Mouse (Mus musculus): ENCODE measurements around the gene Efcc1.
A peak's percentile ranks its signal among the peaks of the same experiment; 100 is the strongest.

The Efcc1 gene

DNA sequence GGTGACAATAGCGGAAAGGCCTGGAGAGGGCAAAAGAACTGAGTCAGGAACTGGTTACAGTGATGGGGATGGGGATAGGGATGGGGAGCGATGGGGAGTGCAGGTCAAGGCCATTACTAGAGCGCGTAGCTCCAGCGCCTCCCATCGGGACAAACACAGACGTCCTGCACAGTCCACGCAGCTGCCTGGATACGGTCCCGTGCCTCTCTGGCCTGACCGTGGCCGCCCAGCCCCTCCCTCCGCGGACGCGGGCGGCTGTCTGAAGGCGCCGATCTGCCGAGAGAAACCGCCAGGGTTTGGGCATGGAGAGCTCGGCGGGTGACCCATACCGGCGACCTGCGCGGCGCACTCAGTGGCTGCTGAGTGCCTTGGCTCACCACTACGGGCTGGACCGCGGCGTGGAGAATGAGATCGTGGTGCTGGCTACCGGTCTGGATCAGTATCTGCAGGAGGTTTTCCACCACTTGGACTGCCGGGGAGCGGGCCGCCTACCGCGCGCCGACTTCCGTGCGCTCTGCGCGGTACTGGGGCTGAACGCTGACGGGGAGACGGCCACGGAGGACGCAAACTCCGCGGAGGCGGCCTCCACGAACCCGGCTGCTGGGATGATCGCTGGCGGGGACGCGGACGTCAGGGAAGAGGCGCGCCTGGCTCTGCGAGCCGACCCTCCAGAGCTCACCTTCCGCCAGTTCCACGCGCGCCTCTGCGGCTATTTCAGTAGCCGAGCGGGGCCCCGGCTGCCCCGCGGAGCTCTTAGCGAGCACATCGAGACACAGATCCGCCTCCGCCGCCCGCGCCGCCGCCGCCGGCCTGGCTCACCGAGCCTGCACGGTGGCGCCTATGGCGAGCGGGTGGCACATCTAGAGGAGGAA lies at the start of gene Efcc1:
Efcc1 (plus strand) TSS at position 279 of the 872 bp plus-strand sequence.
- DNase-seq (ENCODE audit: low read depth), result peak; percentile 15

DNA sequence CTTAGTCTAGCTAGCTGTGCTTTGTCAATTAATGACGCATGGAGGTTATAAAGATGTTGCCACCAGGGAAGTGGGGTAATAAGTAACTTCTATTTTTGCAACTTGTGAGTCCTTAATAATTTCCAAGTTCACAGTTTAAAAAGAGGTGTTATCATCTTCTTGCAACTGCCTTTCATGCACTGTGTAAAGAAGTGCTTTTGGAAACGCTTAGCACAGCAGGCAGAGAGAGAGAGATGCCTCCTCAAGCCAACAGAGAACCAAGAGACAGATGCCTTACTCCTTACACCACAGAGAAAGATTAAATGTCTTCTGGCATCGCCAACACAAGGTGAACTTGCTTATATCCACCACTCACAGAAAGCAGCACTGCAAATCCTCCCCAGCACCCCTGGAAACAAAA lies 34.7 kb upstream of the Efcc1 start:
- no peak for DNase-seq (ENCODE audit: low read depth)

DNA sequence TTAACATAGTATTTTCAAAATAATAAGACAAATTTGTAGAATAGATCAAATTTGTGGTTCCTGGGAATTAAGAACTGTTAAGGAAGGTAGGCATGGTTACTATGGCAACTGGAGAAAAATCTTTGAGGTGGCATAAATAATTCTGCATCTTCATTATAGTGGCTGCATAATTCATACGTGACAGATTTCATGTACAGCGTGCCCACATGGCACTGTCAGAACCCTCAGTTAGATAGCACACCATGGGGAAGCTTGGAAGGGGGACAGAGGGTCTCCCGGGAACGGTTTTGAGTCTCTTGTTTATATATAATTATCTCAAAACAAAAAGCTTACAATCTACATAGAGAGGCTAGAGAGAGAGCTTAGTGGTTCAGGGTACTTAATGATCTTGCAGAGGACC lies 34.1 kb upstream of the Efcc1 start:
- no peak for DNase-seq (ENCODE audit: low read depth)

DNA sequence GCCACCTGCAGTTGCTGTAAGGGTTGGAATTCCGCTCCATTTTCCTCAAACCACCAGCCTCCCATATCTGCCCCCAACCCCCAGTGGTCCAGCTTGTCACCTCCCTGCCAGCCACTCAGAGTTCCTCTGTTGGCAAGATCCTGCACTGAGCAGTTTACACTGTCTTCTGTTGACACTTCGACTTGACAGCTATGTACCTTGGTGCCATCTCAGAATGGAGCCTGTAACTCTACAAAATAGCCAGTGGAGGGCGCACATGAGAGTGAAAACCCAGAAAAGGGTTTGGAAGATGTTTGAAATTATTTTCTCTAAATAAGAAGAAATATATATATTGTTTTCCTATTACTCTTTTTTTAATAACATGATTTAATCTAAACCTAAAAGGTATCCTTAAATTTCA lies 24.4 kb upstream of the Efcc1 start:
- DNase-seq (ENCODE audit: low read depth), result peak; percentile 52

DNA sequence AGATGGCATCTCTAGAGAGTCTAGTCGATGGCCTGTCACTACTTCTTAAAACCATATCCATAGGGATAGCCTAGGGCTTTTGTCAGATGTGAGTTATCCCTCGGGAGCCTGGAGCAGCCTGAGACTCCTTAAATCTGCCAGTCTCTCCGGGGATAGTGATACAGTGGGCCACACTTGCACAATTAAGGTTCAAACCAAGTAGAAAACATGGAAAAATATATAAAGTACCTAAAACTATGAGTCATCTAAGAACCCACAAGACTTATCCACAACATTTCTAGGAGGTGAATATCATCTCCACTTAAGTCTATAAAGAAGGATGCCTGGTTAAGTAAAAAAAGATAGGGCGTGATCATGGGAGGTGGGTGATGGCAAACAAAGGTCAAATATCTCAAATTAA lies 18.4 kb upstream of the Efcc1 start:
- DNase-seq (ENCODE audit: low read depth), result no peak

DNA sequence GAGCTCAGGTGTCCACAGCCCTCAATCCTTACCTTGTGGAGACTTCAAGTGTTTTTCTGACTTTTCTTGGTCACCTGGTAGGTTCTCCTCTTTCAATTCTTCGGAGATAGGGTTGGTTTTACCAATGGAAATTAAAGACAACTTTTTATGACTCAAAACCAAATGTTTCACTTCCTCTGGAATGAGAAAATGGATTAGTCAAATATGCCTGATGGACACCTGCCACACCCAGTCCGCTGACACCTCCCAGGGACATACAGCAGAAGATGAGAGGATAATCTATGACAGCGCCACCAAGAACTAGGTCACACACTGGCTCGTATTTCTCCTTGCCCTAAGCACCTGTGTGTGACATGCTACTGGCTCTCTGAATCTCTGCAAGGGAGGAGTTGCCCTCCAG lies 16.6 kb upstream of the Efcc1 start:
- no peak for DNase-seq (ENCODE audit: low read depth)

DNA sequence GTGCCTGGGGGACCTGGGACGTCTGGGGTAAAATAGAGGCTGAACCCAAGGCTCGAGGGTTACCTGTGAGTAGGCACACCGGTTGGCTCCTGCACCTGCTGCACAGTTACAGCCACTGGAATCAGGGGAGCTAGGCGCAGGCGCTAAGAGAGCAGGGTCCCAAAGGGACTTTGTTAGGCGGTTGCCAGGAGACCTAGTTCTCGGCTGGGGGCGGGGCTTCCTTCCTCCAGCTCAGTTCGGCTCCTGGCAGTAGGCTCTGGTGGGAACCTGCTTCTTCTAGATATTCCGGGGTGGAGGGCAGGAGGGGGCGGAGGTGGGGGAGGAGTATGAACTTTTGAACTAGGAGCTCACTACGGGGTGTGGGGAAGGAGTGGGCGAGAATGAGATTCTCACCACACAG lies 8.0 kb upstream of the Efcc1 start:
- DNase-seq (ENCODE audit: low read depth), result peak; percentile 55

DNA sequence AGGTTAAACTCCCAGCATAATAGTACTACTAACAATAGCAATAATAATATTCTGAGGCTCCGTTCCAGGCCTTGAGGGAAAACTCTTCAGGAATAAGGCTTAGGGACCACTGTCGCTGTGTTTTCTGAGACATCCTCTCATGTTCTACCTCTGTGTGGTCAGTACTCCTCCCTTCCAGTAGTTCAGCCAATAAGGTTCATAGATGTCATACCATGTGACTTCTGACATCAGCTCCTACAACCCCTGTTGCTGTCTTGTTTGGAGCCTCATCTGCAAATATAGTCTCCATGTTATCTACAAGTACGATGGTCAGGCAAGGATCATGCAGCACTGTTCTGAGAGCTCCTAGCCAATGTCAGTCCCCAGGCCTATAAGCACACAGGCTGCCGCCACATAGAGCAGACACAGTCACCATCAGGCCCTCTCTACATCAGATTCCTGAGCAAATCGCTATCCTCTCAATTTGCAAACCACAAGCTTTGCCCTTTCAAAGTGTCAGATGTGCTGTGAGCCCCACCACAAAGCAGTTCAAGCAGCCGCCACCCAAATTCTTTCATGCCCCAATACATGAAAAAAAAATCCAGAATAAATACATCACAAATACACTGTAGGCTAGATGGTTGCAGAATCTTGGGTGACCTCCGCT lies 5.3 kb upstream of the Efcc1 start:
- DNase-seq (ENCODE audit: low read depth), result no peak

DNA sequence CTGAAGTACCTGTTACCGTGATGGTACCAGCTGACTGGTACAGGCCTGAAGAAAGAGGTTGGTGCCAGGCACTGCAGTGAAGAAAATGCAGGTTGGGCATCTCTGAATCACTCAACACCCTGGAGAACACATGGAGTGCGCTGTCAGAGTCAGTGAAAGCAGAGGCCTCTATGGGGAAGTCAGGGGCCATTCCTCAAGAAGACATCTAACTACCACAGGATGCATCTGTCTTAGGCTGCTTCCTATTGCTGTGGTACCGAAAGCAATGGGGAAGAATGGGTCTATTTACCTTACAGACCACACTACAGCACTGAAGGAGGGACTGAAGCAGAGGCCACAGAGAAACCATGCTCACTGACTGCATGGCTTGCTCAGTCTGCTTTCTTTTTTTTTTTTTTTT lies 2.6 kb upstream of the Efcc1 start:
- DNase-seq (ENCODE audit: low read depth), result no peak

DNA sequence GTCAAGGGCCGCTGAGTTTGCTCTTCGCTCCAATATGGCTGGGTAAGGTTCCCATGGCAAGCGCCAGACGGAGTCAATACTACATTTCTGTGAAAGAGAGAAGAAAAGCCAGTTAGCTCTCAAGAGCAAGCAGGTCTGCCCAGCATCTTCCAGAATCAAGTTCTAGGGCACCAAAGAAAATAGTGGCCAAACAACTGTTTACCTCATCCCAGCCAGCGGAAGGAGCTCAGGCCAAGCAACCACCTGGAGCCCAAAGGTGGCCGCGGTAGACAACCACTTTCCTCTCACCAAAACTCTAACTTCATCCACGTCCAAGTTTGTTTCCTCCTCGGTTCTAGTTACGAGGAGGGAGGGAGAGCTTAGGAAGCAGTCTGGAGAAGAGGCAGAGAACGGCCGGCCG lies 528 bp upstream of the Efcc1 start:
- no peak for DNase-seq (ENCODE audit: low read depth)

DNA sequence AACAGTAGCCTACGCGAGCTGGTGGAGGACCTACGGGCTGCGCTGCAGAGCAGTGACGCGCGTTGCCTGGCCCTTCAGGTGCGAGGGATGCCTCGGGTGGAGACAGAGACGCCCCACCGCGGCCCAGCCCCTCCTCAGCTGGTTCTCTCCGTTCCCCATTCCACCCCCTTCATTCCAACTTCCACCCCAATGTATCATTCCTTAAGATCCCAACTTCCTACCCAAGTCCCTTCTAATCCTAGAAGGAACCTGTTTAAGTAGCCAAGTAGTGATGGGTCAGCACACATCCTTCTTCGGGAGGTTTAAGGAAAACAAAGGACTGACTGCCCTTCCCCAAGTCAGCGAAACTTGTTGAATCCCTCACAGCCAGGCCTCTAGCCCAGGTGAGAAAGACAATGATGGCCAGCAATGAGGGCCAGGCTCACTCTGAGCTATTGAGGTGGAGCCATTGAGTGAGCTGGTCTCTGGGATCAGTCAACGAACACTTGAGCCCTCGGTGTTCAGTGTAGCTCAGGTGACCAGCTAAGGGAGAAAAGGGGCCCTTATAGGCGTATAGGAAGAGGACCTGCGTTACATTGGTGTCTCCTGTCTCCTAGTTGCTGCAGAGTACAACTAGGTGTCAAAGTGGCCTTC lies 910 bp downstream of the Efcc1 start:
- no peak for DNase-seq (ENCODE audit: low read depth)

DNA sequence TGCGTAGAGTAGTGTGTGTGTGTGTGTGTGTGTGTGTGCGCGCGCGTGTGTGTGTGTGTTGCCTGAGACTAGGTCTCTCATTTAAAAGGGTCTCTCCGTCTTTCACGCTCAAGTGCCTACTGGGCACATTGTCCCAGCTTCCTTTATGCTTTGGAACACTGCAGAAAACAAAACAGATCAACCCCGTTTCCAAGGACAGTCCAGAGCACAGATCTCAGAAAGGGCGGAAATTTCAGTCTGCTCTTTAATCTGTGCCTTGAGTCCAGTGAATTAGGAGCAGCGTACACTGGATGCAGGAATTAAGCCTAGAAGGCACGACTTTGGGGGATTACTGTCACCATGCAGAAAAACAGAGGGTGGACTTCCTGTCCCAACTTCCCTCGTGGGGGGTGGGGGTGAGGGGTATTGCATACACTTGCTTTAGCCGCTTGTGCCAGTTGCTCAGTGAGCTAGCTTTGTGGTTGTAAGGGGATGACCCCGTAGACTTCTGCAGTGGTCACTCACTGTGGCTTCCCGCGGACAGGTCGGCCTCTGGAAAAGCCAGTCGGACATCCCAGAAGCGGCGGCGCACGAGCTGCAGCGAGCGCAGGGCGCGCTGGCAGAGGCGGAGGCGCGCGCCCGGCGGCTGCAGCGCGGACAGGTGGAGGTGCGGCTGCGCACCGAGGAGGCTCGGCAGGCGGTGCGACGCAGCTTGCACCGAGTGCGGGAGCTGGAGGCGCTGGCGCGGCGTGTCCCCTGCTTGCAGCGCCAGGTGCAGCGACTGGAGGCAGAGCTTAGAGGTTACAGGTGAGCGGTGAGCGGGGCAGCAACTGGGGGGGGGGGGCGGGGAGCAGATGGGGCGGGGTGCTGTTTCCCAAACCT lies 1.7 kb downstream of the Efcc1 start:
- DNase-seq (ENCODE audit: low read depth), result no peak

DNA sequence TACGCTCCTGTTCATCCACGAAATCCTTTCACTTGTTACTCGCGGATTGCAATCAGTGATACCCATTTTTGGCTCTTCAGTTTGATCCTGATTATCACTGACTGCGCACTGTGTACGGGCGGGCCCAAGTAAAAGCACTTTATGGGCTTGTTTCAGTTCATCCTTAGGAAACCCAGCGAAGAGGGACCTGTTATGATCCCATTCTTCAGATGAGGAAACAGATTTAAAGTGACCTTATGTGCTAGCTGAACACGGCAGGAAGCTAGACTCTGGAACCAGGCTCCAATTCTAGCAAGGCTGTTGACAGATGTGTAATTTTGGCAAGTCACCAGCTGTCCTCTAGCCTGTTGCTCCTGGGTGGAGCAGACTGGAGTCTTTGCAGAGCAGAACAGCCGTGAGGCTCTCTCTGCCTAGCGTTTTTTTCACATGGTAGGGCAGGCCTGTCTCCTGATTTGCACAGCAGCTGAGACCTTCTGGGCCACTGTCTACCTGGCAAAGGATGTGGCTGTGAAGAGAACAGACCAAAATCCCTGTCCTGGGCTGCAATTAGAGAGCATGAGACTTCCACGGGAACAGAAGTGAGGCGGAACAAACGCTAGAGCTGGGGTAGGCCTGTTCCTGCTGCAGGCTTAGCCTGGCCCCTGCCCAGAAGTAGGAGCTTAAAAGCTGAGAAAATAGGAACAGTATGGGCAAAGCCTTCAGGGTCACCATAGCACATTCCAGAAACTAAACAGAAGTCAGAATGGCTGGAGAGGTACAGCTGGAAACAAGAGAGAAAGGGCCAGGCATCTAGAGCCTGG lies 2.7 kb downstream of the Efcc1 start:
- no peak for DNase-seq (ENCODE audit: low read depth)

DNA sequence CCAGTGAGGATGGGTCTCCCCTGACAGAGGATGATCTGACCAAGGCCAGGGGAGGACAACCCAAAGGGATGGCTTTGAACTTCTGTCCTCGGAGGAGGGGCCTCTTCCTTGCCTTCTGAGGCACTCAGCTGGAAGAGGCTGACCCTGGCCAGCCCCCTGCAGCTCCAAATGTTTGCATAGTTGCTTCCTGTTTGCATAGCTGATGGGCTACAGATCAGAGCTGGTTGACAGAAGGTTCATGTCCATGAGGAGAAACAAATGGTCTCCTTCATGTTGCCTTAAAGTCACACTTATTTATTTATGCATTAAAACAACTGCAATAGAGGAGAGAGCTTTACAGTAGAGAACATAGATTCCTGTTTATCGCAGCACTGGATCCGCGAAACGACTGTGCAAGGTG lies 3.5 kb downstream of the Efcc1 start:
- DNase-seq (ENCODE audit: low read depth), result no peak

DNA sequence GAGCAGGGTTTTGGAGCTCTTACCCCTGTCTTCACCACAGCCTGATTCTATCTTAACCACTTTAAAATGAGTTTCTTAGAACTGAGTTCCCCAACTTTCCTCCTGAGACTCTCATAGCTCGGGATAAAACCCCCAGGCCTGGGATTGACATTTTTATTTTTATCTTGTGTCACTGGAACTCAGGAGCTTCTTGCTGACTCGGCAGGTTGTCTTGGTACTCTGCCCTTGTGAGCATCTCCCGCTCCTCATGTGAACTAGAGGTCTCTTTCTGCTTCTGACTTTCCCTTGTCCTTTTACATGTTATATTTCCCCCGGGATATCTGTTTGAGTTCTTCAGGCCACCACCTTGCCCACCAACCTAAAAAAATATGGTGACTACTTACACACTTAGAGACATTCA lies 6.3 kb downstream of the Efcc1 start:
- DNase-seq (ENCODE audit: low read depth), result no peak

DNA sequence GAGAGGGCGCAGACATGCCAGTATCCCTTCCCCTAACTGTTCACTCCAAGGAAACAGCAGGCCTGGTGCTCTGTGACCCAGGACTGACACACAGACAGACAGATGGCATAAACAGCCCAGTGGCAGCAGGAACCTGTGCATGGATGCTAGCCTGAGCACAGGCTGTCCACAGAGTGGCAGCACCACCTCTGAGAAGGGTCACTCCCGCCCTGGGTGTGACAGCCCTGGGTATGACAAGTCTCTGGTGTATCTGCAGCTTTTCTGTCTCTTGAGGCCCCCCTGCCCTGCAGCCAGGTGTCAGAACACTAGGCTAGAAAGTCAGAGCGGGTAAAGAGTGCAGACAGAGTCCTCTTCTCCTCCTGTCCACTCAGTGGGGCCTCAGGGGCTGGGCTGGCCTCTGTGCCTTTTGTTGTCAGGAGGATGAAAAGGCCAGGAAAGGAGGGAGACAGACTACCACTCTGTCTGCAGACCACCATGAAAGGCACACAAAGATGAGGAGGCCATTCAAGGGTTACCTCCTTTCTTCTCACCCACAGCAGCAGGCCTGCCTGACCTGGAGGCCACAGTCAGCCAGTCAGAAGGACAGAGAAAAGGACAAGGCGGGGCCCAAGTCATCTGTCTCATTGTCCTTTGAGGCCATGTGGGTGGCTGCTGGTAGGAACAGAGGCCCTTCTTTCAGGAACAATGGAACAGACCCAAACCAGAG lies 7.4 kb downstream of the Efcc1 start:
- no peak for DNase-seq (ENCODE audit: low read depth)

DNA sequence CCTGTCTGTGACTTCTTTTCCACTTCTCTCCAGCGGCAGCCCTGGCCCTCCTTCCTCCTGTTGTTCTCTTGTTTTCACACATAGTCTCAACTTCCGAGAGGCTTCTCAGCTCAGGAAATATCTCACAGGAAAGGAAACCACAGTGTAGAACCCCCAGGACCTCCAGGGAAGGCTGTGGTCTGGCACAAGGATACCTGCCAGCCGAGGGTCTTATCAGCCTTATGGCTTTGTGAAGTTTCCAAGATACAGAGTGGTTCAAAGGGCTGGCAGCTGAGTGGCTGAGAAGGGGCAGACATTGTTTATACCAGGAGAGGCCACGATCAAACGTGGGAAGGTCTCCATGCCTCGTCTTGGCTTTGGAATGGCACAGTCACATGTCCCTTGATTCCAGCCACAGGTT lies 9.2 kb downstream of the Efcc1 start:
- DNase-seq (ENCODE audit: low read depth), result no peak

DNA sequence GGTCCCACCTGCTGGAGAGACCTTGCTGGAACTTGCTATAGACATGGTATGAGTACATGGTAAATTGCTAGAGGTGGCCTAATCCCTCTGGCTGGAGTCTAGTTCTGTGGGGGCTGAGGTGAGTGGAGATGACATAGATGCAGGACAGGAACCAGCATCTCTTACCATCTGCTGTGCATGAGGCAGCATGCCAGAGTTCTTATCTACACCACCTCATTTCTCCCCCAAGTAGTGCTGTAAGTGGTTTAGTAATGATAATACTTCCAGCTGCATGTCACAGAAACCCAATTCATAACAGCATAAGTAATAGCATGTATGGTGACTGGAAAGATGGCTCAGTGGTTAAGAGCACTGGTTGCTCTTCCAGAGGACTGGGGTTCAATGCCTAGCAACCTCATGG lies 9.8 kb downstream of the Efcc1 start:
- DNase-seq (ENCODE audit: low read depth), result no peak

DNA sequence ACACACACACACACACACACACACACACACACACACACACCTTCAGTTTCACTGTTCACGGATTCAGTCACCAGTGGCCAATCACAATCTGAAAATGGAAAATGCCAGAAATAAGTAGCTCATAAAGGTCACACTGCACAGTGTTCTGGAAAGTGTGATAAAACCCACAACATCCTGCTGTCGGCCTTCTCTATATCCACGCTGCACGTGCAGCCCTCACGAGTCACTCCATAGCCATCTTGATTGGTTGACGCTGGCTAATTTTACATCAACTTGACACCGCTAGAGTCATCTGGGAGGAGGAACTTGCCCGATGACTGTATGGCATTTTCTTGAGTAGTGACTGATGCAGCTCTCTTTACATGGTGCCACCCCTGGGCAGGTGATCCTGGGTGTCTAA lies 11.3 kb downstream of the Efcc1 start:
- peak; percentile 50 for DNase-seq (ENCODE audit: low read depth)

DNA sequence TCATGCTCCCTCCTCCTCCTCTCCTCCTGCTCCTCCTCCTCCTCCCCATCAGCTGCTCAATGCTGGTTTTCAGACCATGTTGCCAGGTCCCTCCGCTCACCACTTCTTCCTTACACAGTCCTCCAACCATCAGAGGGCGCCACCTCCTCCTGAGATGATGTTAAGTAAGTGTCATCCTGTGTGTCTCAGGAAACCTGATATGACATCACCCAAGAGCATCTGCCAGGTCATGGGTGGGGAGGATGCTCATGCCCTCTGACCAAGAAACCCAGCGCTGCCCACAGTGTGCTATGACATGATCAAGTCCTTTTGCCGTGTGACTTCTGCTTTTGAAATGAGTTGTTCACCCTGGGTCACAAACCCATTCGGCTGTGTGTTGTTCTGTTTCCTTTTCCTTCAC lies 12.1 kb downstream of the Efcc1 start:
- peak; percentile 65 for DNase-seq (ENCODE audit: low read depth)

DNA sequence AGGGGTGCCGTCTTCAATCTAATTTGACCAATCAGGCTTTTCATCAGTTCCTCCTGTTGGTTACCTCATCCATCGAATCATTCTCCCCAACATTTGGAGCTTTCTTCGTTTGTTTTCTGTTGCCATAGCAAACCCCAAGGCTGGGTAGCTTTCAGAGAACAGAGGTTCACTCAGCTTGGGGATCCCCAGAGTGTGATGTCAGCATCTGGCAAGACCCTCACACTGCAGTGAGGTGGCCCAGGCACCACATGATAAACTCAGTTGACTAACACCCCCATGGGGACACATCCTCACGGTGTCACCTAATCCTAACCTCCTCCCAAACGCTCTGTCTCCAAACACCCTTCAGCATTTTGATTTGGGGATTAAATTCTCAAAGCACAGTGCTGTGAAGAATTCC lies 12.6 kb downstream of the Efcc1 start:
- DNase-seq (ENCODE audit: low read depth), result no peak
